In genomic region chr5:146627901-146628300, GRCm38 (mm10) we compare ENCODE assay signal across 23 mouse cellular contexts. TPM values are rescaled to one million over a fixed set of nuclear protein-coding genes. Genes with fewer than 3 reads are reported as not detected.
A peak's percentile ranks its signal among the peaks of the same experiment; 100 is the strongest.
DNase-seq lines count a peak whose midpoint lies in the region; ATAC-seq and TF ChIP-seq lines count a peak whose summit lies in the region.
"Had no signal": no experiment of that assay in that cellular context is flagged by ENCODE, and none has a peak within 500 bp of the region (broad histone marks: within the 10 kb centered on the region; RNA-seq: fewer than 3 reads in every experiment).

No protein-coding gene starts in this region.

- no peak for TF ChIP-seq POLR2A in cortical plate, adult 2 months (IDR thresholded peaks at IDR 0.05; ENCODE audit: extremely low read depth, insufficient read depth, low read length)

- H3K27ac ChIP-seq in hindbrain, postnatal 0 days, result no peak overlapping the region
- H3K27ac ChIP-seq in hindbrain, embryonic 13.5 days, result no peak overlapping the region
- H3K27ac ChIP-seq in limb, embryonic 13.5 days, result no peak overlapping the region
- no peak overlapping the region for H3K27ac ChIP-seq in limb, embryonic 10.5 days
- peak overlapping the region; percentile 45 for H3K27ac ChIP-seq in cortical plate, adult 2 months (ENCODE audit: insufficient read depth, low read length)
- H3K27ac ChIP-seq: embryonic facial prominence, embryonic 13.5 days; hindbrain, embryonic 10.5 days; liver, embryonic 12.5 days; lung, embryonic 15.5 days had no signal

- no peaks in the 10 kb centered on the region; the same call in 1 of the 2 replicates for H3K4me1 ChIP-seq in hindbrain, postnatal 0 days (ENCODE audit: insufficient read depth, low read length)
- H3K4me1 ChIP-seq in hindbrain, embryonic 13.5 days (replicated peaks), result peaks cover 7% of the 10 kb centered on the region; the same call in 1 of the 2 replicates
- no peaks in the 10 kb centered on the region for H3K4me1 ChIP-seq in limb, embryonic 13.5 days
- no peaks in the 10 kb centered on the region for H3K4me1 ChIP-seq in limb, embryonic 10.5 days
- peaks cover 20% of the 10 kb centered on the region for H3K4me1 ChIP-seq in cortical plate, adult 2 months (ENCODE audit: control insufficient read depth, insufficient read depth, low read length)
- H3K4me1 ChIP-seq: embryonic facial prominence, embryonic 13.5 days; hindbrain, embryonic 10.5 days; liver, embryonic 12.5 days; lung, embryonic 15.5 days had no signal

- 40% methylated on average over 5 of the region's 5 CpGs for WGBS in hindbrain, postnatal 0 days
- 73% methylated on average over 5 of the region's 5 CpGs for WGBS in hindbrain, embryonic 13.5 days
- 46% methylated on average over 5 of the region's 5 CpGs for WGBS in limb, embryonic 13.5 days
- WGBS in limb, embryonic 10.5 days, result 72% methylated on average over 5 of the region's 5 CpGs

- no peaks in the 10 kb centered on the region for H3K36me3 ChIP-seq in hindbrain, postnatal 0 days (ENCODE audit: insufficient read depth, low read length)
- no peaks in the 10 kb centered on the region for H3K36me3 ChIP-seq in hindbrain, embryonic 13.5 days
- H3K36me3 ChIP-seq in limb, embryonic 13.5 days, result no peaks in the 10 kb centered on the region
- no peaks in the 10 kb centered on the region for H3K36me3 ChIP-seq in limb, embryonic 10.5 days
- H3K36me3 ChIP-seq: embryonic facial prominence, embryonic 13.5 days; G1E; hindbrain, embryonic 10.5 days; liver, embryonic 12.5 days; lung, embryonic 15.5 days had no signal

- H3K9me3 ChIP-seq in hindbrain, postnatal 0 days (ENCODE audit: low read length), result no peaks in the 10 kb centered on the region
- no peaks in the 10 kb centered on the region for H3K9me3 ChIP-seq in hindbrain, embryonic 13.5 days
- no peaks in the 10 kb centered on the region for H3K9me3 ChIP-seq in limb, embryonic 13.5 days
- no peaks in the 10 kb centered on the region for H3K9me3 ChIP-seq in limb, embryonic 10.5 days (replicated peaks)
- H3K9me3 ChIP-seq: embryonic facial prominence, embryonic 13.5 days; G1E; hindbrain, embryonic 10.5 days; liver, embryonic 12.5 days; lung, embryonic 15.5 days had no signal

- peak; percentile 46 for DNase-seq in hindbrain, postnatal 0 days (ENCODE audit: low spot score)
- no peak for DNase-seq in limb, embryonic 10.5 days (ENCODE audit: low spot score)
- DNase-seq in NIH3T3 (ENCODE audit: low read depth), result peak; percentile 34
- no peak for DNase-seq in thymus, postnatal 4 days
- DNase-seq: adrenal gland, adult 8-10 months; cerebellum, adult 18-20 months; gastrocnemius, postnatal 25 days; kidney, postnatal 4 days; midbrain, embryonic 14.5 days; spleen, adult 18-20 months had no signal

- no peak for TF ChIP-seq CTCF in hindbrain, postnatal 0 days (IDR thresholded peaks at IDR 0.05; ENCODE audit: low read depth)
- no peak for TF ChIP-seq CTCF in cortical plate, adult 2 months (IDR thresholded peaks at IDR 0.05; ENCODE audit: extremely low read depth, insufficient read depth, low read length)

- no peaks in the 10 kb centered on the region for H3K27me3 ChIP-seq in hindbrain, postnatal 0 days (ENCODE audit: insufficient read depth, low read length)
- no peaks in the 10 kb centered on the region for H3K27me3 ChIP-seq in hindbrain, embryonic 13.5 days
- H3K27me3 ChIP-seq in limb, embryonic 13.5 days, result no peaks in the 10 kb centered on the region
- no peaks in the 10 kb centered on the region for H3K27me3 ChIP-seq in limb, embryonic 10.5 days (ENCODE audit: low read depth, poor library complexity, severe bottlenecking)
- H3K27me3 ChIP-seq: embryonic facial prominence, embryonic 13.5 days; liver, embryonic 12.5 days; lung, embryonic 15.5 days had no signal

- no peak for ATAC-seq in hindbrain, postnatal 0 days
- ATAC-seq in hindbrain, embryonic 13.5 days (ENCODE audit: low FRiP score), result no peak
- 0 out of 2 replicates have a peak, but pooled peaks have one; percentile 2 for ATAC-seq in limb, embryonic 13.5 days (ENCODE audit: low FRiP score, low read depth)
- ATAC-seq: CD4-positive, CD25-positive, alpha-beta regulatory T cell, adult 4 months; inflammation-experienced regulatory T-cells, adult 6 months; liver, embryonic 12.5 days had no signal

- no peak overlapping the region for H3K9ac ChIP-seq in hindbrain, postnatal 0 days (replicated peaks; ENCODE audit: low read length)
- H3K9ac ChIP-seq in hindbrain, embryonic 13.5 days, result no peak overlapping the region
- no peak overlapping the region for H3K9ac ChIP-seq in limb, embryonic 13.5 days
- H3K9ac ChIP-seq: embryonic facial prominence, embryonic 13.5 days; liver, embryonic 12.5 days; lung, embryonic 15.5 days had no signal

- H3K4me3 ChIP-seq in hindbrain, postnatal 0 days (ENCODE audit: low read length), result no peak overlapping the region
- no peak overlapping the region for H3K4me3 ChIP-seq in hindbrain, embryonic 13.5 days
- H3K4me3 ChIP-seq in limb, embryonic 13.5 days, result no peak overlapping the region
- no peak overlapping the region for H3K4me3 ChIP-seq in limb, embryonic 10.5 days
- H3K4me3 ChIP-seq in cortical plate, adult 2 months (ENCODE audit: insufficient read depth, low read length), result no peak overlapping the region
- H3K4me3 ChIP-seq: embryonic facial prominence, embryonic 13.5 days; hindbrain, embryonic 10.5 days; liver, embryonic 12.5 days; lung, embryonic 15.5 days had no signal

- H3K4me2 ChIP-seq in hindbrain, postnatal 0 days (ENCODE audit: low read depth, low read length), result no peak overlapping the region
- H3K4me2 ChIP-seq in hindbrain, embryonic 13.5 days, result no peak overlapping the region
- H3K4me2 ChIP-seq in limb, embryonic 13.5 days (replicated peaks), result no peak overlapping the region
- H3K4me2 ChIP-seq: embryonic facial prominence, embryonic 13.5 days; liver, embryonic 12.5 days; lung, embryonic 15.5 days had no signal

RNA-seq across cellular contexts. Expression of gene Gpr12, which starts 42.9 kb away (rescaled TPM):
- total RNA-seq in hindbrain, postnatal 0 days (2014; rRNA removed), result 37.2 and 38.6 TPM in 2 replicates
- 14.6 and 18.9 TPM in 2 replicates for polyA plus RNA-seq in hindbrain, postnatal 0 days (2015; fragmentation: Nextera tagmentation; extraction: Ambion mirVana)
- polyA plus RNA-seq in hindbrain, embryonic 13.5 days (2015; fragmentation: Nextera tagmentation; extraction: Ambion mirVana), result 8.8 and 9.6 TPM in 2 replicates
- polyA plus RNA-seq in limb, embryonic 13.5 days (2015; fragmentation: Nextera tagmentation; extraction: Ambion mirVana), result 0.17 and 0.22 TPM in 2 replicates
- 0.69 and 0.80 TPM in 2 replicates for polyA plus RNA-seq in limb, embryonic 10.5 days (2016; fragmentation: Nextera tagmentation; extraction: Ambion mirVana)
- 37.7 and 41.2 TPM in 2 replicates for polyA plus RNA-seq in cortical plate, adult 2 months (2012; rRNA removed)
- total RNA-seq: common myeloid progenitor, adult 5-6 weeks; gastrocnemius, postnatal 25 days; heart, adult 8-10 months had no signal
- polyA plus RNA-seq: CD4-positive, CD25-positive, alpha-beta regulatory T cell, adult 4 months; G1E; heart, embryonic 16.5 days; hindbrain, embryonic 10.5 days; inflammation-experienced regulatory T-cells, adult 6 months; liver, embryonic 12.5 days; lung, embryonic 15.5 days had no signal

Comparison
In these comparisons a context has a peak if more than half of its experiments do, and no peak if none do; other contexts are left out.
1. DNase-seq: peak in hindbrain, postnatal 0 days (single experiment) and NIH3T3 (single experiment); none in limb, embryonic 10.5 days (single experiment) and thymus, postnatal 4 days (single experiment).